Mouse (Mus musculus) neural tube, embryonic 15.5 days (tissue): ENCODE data around the gene Rbks. TPM values are rescaled to one million over a fixed set of nuclear protein-coding genes. Genes with fewer than 3 reads are reported as not detected.

ENCODE experiments used
- microRNA-seq: library from miRNA; unstranded; fragments of <30 nt; microRNA quantifications from one replicate; pipeline ENCODE4, GENCODE M21; 2017
- polyA plus RNA-seq: library from polyadenylated mRNA; unstranded; fragments of >200 nt; fragmentation: Nextera tagmentation; extraction: Ambion mirVana; gene quantifications from 2 replicates; pipeline ENCODE4 v1.2.1, GENCODE M21; 2015

The Rbks gene
- polyA plus RNA-seq, 1 experiment from 2014 or later = 2.3 TPM

Small RNAs within 50 kb of the gene (microRNA-seq; reads per million reads assigned to microRNA genes)
- not detected for gene Mir3473e

Other genes starting within 250 kb of the Rbks start
- 97.9 and 110 TPM in 2 replicates for gene Zfp512, start 245.2 kb downstream of the Rbks start, polyA plus RNA-seq
- gene 4930548H24Rik, start 211.9 kb downstream of the Rbks start, polyA plus RNA-seq = not detected in 2 replicates
- 76.5 and 80.8 TPM in 2 replicates for gene Gpn1, start 202.9 kb downstream of the Rbks start, polyA plus RNA-seq
- gene Slc4a1ap, start 170.6 kb downstream of the Rbks start, polyA plus RNA-seq = 32.4 and 38.1 TPM in 2 replicates
- gene Supt7l, start 169.8 kb downstream of the Rbks start, polyA plus RNA-seq = 25.5 and 26.0 TPM in 2 replicates
- gene Mrpl33, start 100.7 kb downstream of the Rbks start, polyA plus RNA-seq = 227 and 235 TPM in 2 replicates
- 54.8 and 61.8 TPM in 2 replicates for gene Babam2, start 57 bp upstream of the Rbks start, polyA plus RNA-seq